Mouse (Mus musculus) retina, postnatal 1 day (tissue): Measurements from ENCODE around the gene Slc10a4.

Experiments
- DNase-seq: peaks from one replicate; pipeline ENCODE4 v3.0.0-alpha.2; 2012

Slc10a4 gene

GRCm38 (mm10) chr5:73023801-73024200, 17.1 kb downstream of the Slc10a4 start:
- no peak for DNase-seq

- no peak for DNase-seq
Observed at GRCm38 (mm10) chr5:73028646-73029045, 22.0 kb downstream of the Slc10a4 start.

- no peak for DNase-seq
Observed at GRCm38 (mm10) chr5:73032481-73032880, 25.8 kb downstream of the Slc10a4 start.

- DNase-seq = peak; percentile 14
Observed at GRCm38 (mm10) chr5:73044055-73044454, 37.4 kb downstream of the Slc10a4 start.

DNA sequence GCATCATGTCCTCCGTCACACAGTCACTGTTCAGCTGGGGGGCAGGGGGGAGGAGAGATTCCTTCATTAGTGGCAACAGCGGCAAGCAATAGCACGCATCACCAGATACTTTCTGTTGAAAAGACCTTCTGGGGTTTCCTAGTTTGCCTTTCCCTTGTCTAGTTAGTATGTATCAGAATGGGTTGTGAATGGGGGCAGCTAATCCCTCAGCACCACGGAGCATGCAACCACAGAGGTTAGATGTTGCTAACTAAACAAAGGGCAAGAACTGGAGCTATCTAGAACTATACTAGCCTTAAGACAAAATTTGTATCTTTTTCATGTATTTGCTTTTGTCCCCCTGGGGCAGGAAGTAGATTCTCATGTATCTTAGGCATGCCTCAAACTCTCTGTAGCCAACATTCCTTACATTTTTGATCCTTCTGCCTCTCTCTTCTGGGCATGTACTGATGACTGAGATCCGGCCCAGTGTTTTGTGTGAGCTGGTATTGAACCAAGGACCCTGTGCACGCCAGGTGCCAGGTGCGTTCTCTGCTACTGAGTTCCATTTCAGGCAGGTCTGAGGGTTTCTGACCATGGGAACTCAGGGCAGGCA, 41.1 kb downstream of the Slc10a4 start:
- DNase-seq = no peak

DNA sequence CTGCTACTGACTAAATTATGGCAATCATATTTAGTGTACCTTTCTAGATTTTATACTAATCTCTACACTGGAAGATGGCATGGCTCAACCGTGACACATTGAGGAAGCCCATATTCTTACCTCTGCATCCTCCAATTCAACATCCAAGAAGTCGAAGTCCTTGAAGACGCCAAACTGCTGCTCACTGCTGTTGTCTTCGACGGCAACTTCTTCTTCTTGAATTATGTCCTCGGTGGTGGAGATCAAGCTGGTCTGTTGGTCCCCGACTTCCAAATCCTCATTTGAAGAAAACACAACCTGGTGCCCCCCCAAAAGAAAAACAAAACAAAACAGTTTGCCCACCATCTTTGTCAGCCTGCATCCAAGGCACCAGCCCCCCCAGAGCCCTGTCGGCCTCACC, 47.2 kb downstream of the Slc10a4 start:
- no peak for DNase-seq

DNA sequence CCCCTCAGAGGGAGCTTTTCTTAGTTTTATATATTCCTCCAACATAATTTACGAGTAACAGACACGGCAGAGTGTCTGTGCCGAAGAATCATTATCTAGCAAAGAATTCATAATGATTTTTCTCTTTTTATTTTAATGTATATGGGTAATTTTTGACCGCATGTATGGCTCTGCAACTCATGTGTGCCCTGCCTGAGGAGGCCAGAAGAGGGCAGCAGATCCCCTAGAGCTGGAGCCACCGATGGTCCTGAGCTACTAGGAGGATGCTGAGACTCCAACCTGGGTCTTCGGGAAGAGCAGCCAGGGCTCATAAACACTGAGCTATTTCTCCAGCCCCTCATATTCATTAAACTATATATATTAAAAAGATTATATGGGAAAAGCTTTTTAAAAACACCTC, 49.8 kb downstream of the Slc10a4 start:
- no peak for DNase-seq

- DNase-seq = no peak
Observed at GRCm38 (mm10) chr5:73056937-73057336, 50.3 kb downstream of the Slc10a4 start.

DNA sequence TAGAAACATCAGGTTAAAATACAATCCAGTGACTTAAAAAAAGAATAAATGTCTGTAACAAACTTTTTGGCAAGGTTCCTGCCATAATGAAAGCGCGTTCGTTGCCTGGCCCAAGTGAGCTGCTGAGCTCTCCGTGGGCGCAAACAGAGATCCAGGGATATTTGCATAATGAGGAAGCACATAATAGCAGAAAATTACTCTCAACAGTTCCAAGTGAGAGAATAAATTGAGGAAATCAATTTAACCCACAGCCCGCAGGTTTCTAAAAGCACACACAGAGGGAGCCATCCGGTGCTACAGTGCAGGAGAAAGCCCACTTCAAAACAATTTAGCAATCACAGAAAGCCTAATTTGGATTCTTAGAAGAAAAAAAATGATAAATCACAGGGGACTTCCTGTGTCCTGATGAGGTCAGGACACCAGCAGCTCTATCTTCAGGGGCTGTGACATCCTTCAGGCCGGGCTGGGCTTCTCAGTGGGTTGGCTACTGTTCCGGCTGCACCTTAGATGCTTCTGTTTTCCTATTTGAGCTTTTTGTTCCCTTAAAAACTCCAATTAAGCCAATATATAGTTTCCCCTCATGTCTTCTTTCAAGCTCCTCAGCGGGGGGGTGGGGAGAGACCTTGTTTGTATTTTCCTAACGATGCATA, 54.9 kb downstream of the Slc10a4 start:
- DNase-seq = no peak
